Mouse (Mus musculus) thymus, postnatal 10 days (tissue): Measurements from ENCODE around the gene Olfr1417.
"Not testable (repeated sequence)": the region's sequence is repeated elsewhere in the genome, so short reads cannot be mapped to it uniquely, and the experiment has no call there.

ENCODE experiments used
- DNase-seq, 2 experiments: peaks; one replicate each; pipeline ENCODE4 v3.0.0; 2021; ENCODE audit warnings: low spot score in 2 of 2

Gene Olfr1417

GRCm38 (mm10) chr19:11839119-11839518 is at the start of gene Olfr1417:
Gene Olfr1417, minus strand, starts transcription at chr19:11839219.
- no peak for DNase-seq

DNA sequence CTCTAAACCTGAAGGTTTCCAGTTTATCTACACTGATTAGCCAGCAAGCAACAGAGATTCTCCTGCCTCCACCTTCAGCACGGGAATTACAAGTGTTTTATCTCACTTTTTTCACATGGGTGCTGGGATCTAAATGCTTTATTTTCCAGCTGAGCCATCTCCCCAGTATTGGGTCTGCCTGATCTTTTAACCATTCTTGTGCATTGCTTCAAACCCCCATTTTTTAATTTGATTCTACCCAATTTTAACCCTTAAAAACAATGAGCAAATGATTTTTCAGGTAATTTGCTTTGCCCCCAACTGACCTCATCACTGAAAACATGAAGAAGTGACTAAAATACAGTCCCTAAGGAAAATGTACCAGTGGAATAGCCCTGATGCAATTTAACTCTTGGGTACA is 47.2 kb upstream of the Olfr1417 start, which contains the start of gene Olfr1420:
Olfr1420 (plus strand) TSS at position 301 of the 400 bp plus-strand sequence.
- DNase-seq = no peak

- not testable (repeated sequence) for DNase-seq
Measured at GRCm38 (mm10) chr19:11878404-11878803, 39.4 kb upstream of the Olfr1417 start.

DNA sequence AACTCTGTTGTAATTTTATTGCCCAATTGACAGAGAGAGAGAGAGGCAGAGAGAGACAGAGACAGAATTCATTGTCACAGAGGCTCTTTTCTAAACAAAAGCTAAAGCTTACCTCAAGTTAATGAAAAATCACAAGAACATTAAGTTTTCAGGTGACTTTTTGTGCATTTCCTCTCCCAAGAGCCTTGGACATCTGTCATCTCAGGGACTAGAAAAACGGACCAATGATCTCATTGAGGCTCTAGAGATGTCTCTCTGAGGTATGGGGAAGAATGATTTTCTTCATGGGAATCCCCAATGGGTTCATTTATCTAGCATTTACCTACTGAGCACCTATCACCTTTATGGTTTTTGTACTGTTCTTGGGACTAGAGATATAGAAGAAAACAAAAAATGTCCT is 36.0 kb upstream of the Olfr1417 start, which contains the start of gene Olfr1419:
Olfr1419 (minus strand) TSS at position 101 of the 400 bp plus-strand sequence.
- DNase-seq = no peak

GRCm38 (mm10) chr19:11867837-11868236 is 28.8 kb upstream of the Olfr1417 start:
- DNase-seq = no peak

DNA sequence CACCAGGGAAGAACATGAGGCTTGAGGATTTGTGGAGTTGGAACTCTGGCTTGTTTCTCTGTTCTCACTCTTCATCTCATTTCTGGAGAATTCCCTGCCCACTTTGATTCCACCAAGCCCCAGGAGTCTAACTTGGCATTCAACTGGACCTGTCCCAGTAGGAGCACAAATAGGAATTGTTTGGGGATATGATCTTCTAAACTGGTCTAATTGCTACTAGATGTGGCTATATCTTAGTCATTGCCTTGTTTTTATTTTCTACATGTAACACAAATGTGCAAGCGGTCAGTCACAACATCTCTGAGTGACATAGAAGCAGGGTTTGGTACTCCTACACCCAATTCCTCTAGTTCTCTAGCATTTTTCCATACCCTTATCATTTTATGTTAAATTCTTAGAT is 21.9 kb upstream of the Olfr1417 start, which contains the start of gene Olfr1418:
Olfr1418 (minus strand) TSS at position 101 of the 400 bp plus-strand sequence.
- no peak for DNase-seq

DNA sequence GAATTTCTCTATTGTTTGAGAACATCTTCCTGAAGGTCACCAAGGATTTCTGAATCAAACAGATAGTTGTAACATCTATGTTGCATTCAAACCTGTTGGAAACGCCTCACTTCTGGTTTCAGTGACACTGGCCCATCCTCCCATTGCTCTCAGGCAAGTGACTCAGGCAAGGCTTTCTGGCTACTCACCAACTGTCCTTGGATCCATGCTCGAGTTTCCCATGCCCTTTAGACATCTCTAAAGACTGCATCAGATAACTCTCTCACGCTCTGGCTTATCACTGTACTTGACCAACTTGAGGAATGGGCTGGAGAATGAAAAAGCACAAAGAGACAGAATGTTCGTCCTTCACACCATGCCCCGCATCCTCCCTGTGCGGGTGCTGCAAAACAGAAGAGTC is 17.5 kb upstream of the Olfr1417 start:
- no peak for DNase-seq

DNA sequence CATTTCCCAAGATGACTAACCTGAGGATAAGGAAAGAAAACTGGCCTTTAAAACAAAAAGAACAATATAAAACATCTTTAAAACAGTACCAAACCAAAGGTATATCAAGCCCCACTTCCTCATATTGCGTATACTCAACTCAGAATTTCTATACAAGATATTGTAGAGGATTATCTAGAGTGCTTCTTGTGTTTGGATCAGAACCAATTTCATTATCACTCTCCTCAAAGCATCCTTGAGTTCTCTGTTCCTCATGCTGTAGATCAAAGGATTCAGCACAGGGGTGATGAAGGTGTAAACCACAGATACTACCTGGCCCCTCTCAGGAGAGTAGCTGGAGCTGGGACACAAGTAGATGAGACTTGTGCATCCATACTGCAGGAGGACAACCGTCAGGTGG is 15.8 kb upstream of the Olfr1417 start:
- no peak for DNase-seq

GRCm38 (mm10) chr19:11852652-11853051 is 13.6 kb upstream of the Olfr1417 start:
- DNase-seq = no peak

DNA sequence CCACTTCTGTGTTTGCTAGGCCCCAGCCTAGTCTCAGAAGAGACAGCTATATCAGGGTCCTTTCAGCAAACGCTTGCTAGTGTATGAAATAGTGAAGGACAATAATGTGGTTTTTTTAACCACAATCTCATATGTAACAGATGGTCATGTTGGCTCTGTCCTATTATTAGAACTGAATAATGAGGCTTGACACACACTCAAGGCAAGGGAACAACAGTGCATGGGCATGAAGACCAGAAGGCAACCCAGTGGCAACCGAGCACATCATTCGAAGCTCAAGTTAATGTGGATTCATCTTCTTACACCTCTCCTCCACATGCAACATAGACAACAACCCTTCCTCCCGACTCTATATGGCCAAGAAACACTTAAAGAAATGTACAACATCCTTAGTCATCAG is 7.3 kb upstream of the Olfr1417 start:
- DNase-seq = no peak

DNA sequence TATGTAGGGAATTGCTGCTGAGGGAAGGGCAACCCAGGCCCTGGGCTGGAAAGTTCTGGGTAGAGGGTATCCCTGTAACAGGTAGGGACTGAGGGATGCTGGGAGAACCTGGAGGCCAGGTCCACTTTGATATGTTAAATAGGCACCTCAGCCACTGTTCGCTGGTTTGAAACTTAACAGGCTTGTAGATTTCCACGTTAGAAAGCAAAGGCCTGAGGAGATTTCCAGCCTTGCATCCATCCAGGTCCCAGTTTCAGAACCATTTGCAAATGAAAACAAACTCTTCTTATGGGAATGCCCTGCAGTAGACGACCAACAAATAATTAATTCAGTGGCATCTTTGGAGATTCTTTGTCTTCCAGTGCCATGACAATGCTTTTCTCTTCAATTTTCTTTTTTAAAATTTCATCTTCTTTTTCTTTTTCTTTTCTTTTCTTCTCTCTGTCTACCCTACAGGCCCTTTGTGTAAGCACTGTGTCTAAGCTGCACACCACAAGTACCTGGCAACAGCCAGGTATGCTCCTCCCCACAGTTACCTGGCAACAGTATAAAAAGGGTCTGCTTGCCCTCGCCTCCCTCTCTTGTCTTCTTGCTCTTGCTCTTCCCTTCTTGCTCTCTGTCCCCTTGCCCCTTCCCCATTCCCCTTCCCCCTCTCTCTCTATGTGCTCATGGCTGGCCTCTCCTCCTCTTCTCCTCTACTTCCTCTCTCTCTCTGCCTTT is 15.5 kb downstream of the Olfr1417 start:
- no peak for DNase-seq

DNA sequence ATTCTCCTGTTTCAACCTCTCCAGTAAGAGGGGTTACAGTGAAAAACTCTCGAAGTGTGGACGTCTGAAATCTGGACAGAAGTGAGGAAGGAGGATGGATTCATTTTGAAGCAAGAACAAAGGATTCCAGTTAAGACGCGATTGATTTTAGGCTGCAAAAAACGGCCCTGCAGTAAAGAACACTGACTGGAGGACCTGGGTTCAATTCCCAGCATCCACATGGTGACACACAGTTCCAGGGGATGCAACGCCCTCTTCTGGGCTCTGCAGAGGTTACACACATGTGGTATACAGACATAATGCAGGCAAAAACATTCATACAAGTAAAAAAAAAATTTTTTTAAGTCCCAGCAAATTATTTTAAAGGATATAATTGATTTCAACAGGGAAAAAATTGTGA is 18.8 kb downstream of the Olfr1417 start:
- no peak for DNase-seq

GRCm38 (mm10) chr19:11819800-11820199 is 19.2 kb downstream of the Olfr1417 start:
- DNase-seq = peak; percentile 17 to 73

DNA sequence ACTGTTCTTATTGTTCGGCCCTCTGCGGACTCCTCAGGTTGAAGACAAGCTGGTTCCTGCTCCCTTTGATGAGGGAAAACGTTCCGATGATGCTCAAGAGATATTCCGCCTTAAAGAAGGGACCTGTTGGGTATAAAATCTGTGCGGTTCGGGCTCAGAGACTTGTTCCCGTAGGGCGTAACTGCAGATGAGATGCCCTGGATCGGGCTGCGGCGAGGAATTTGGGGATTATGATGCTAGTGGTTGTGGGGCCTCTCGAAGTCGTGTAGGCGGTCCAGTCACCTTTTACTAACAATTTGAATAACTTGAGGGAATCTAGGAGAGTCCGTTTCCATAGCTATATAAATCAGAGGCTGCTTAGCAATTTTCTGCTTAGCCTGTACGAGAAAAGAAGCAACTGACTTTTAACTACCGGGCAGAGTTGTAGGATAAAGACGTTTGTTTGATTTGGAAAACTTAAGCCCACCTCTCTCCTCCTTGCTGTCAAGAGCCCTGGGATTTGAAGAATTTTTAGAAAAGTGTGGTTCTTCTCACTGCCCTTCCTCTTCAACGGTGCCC is 19.8 kb downstream of the Olfr1417 start, which contains the start of gene Stx3:
Stx3 (minus strand) TSS at position 261 of the 558 bp plus-strand sequence.
- no peak for DNase-seq

DNA sequence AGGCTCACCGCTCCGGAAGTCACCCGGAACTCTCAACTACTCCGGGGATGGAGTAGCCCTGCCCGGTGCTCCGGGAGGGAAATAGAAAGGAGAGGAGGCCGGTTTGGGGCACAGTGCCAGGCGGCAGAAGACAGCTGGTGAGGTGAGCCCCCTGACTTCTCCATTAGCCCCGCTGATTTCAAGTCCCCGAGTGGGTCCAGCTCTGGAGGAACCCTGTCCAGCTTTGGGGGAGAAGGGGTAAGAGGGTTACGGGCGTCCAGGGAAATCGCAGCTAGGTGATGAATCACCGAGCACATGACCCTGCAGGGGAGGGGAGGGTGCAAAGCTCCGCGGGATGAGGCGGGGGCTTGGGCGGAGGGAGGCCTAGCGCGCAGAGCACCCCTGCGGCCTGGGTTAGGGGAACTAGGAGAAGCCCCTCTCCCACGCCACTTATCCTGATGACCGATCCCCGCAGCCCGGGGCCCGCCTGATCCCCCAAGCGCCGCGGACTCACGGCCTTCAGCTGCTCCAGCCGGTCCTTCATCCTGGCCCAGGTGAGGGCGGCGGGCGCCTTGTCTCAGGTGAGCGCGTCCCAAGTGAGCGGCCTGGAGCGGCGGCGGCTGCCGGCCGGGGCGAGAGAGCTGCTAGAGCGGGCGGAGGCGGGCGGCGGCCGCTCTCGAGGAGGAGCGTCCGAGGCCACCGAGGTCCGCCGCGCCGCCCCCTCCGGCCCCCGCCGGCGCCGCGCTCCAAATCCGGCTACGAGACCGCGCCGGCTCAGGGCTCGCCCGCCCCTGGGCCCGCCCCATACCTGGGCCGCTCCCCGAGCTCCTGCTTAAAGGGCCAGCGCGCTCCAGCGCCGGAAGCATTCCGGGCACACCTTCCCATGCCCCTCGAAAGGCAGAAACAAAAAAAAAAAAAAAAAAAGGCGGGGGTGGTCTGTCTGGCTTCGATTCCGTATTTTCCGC is 20.5 kb downstream of the Olfr1417 start:
- peak in 1 of 2 experiments; percentile 11 for DNase-seq

- no peak for DNase-seq
Measured at GRCm38 (mm10) chr19:11817586-11817985, 21.4 kb downstream of the Olfr1417 start.

DNA sequence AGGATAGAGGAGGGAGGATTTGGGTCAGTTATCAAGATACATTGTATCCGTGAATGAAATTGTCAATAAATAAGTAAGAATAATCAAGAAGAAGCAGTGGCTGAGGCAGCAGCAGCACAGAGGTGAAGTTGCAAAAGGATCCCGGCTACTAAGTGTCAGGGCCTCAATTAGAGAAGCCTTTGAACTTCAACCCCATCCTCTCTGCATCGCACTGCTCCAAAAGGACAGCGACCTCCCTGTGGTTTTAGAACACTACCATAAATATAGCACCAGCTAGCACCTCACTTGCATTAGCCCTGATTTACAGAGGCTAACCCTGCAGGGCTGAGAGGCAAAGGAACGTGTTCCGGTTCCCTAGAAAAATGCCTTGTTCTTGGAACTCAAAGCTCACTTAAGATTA is 22.3 kb downstream of the Olfr1417 start:
- DNase-seq = no peak

DNA sequence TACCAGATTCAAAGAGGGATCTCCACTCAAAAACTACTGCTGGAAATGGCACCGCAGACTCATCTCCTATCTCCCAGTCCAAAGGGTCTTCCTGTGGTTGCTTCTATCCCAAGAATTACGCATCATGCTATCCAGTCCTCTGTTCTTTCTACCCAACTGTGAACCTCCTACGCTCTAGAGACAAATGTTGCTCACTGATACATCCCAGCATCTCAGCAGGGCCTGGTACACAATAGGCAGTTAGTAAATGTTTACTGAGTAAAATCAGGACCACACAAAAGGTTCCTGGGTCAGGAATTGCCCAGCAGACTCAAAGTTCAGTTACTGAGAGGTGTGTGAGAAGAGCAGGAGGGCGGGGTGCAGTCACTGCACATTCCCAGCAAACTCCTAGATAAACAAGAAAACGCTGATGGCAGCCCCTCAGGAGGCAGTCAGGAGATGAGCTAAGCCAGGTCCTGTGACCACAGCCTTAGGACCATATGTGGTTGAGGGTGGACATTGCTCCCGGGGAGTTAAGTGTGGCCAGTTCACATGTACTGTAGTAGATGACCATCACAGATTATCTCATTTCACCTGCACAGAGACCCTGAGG is 24.2 kb downstream of the Olfr1417 start:
- DNase-seq = no peak

- no peak for DNase-seq
Measured at GRCm38 (mm10) chr19:11813649-11814048, 25.4 kb downstream of the Olfr1417 start.

DNA sequence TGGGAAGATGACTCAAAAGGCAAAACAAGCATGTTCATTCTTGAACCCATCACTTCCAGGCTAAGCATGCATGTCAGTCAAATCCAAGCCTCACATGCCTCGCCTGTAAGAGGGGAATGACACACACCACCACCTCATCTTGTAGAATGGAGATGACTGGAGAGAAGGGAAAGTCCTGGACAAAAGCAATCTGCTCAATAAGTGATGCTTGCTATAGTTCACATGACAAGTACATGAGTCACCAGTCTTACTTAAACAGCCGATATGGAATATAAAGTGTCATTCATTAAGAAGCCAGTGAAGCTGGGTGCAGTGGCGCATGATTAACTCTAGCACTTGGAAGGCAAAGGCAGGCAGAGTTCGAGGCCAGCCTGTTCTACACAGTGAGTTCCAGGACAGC is 25.9 kb downstream of the Olfr1417 start:
- DNase-seq = no peak

GRCm38 (mm10) chr19:11811688-11812365 is 27.2 kb downstream of the Olfr1417 start:
- DNase-seq = no peak
